Comparison of ENCODE assay signal across 8 mouse cellular contexts in the genomic region with DNA sequence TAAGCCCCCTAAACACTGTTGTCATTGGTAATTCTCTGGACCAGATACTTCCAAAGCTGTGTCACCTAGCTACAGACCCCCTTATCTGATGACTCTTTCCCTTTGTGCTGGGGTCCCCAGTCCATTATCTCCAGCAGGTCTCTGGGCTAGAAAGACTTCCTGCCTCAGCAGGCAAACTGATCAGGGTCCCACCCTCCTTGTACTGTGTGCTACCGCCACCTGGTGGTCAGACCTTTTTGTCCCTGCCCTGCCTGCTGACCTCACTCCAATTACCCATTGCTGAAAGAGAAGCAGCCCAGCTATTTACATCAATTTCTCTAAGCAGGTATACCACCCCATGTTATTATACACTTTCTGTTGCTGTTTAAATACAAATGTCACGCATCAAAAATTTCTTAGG. TPM values are rescaled to one million over a fixed set of nuclear protein-coding genes. Genes with fewer than 3 reads are reported as not detected.
A peak's percentile ranks its signal among the peaks of the same experiment; 100 is the strongest.
DNase-seq lines count a peak whose midpoint lies in the region; ATAC-seq and TF ChIP-seq lines count a peak whose summit lies in the region.

No protein-coding gene starts in this region.

- peaks cover 29% of the 10 kb centered on the region for H3K27me3 ChIP-seq in heart, embryonic 12.5 days (replicated peaks)
- H3K27me3 ChIP-seq in forebrain, embryonic 12.5 days = peaks cover 10% of the 10 kb centered on the region; the same call in 1 of the 2 replicates
- no peaks in the 10 kb centered on the region for H3K27me3 ChIP-seq in hindbrain, embryonic 12.5 days

- no peaks in the 10 kb centered on the region for H3K36me3 ChIP-seq in heart, embryonic 12.5 days
- H3K36me3 ChIP-seq in forebrain, embryonic 12.5 days (replicated peaks) = no peaks in the 10 kb centered on the region
- no peaks in the 10 kb centered on the region for H3K36me3 ChIP-seq in hindbrain, embryonic 12.5 days

- peak; percentile 91 for TF ChIP-seq CTCF in brain, embryonic 14.5 days (IDR thresholded peaks at IDR 0.05; ENCODE audit: borderline replicate concordance, extremely low read depth, insufficient read depth, insufficient read length)

- 3% methylated on average over 2 of the region's 2 CpGs for WGBS in heart, embryonic 12.5 days
- 9% methylated on average over 2 of the region's 2 CpGs for WGBS in forebrain, embryonic 12.5 days
- WGBS in hindbrain, embryonic 12.5 days = 6% methylated on average over 2 of the region's 2 CpGs

- no peak for ATAC-seq in heart, embryonic 12.5 days (ENCODE audit: insufficient number of reproducible peaks, low FRiP score)
- ATAC-seq in forebrain, embryonic 12.5 days (ENCODE audit: low FRiP score) = peak; percentile 75
- ATAC-seq in hindbrain, embryonic 12.5 days (ENCODE audit: low FRiP score) = peak; percentile 63
- peak; percentile 69 for ATAC-seq in megakaryocyte, adult 5-6 weeks (ENCODE audit: poor library complexity, severe bottlenecking)

- DNase-seq in heart, adult 11 months = peak; percentile 94
- peak; percentile 86 for DNase-seq in brain, embryonic 14.5 days (ENCODE audit: low read depth)
- peak; percentile 76 for DNase-seq in layer of hippocampus, postnatal 36 days
- DNase-seq in spleen, postnatal 10 days (ENCODE audit: low spot score in 2 of 2) = peak; percentile 23 to 70

- no peak overlapping the region for H3K4me3 ChIP-seq in heart, embryonic 12.5 days
- no peak overlapping the region for H3K4me3 ChIP-seq in forebrain, embryonic 12.5 days (replicated peaks)
- no peak overlapping the region for H3K4me3 ChIP-seq in hindbrain, embryonic 12.5 days

- H3K9ac ChIP-seq in heart, embryonic 12.5 days = no peak overlapping the region
- H3K9ac ChIP-seq in forebrain, embryonic 12.5 days = no peak overlapping the region
- no peak overlapping the region for H3K9ac ChIP-seq in hindbrain, embryonic 12.5 days

- H3K27ac ChIP-seq in heart, embryonic 12.5 days (ENCODE audit: poor library complexity, severe bottlenecking) = no peak overlapping the region
- H3K27ac ChIP-seq in forebrain, embryonic 12.5 days = no peak overlapping the region
- no peak overlapping the region for H3K27ac ChIP-seq in hindbrain, embryonic 12.5 days

- H3K9me3 ChIP-seq in heart, embryonic 12.5 days (replicated peaks) = no peaks in the 10 kb centered on the region
- H3K9me3 ChIP-seq in forebrain, embryonic 12.5 days = no peaks in the 10 kb centered on the region
- no peaks in the 10 kb centered on the region for H3K9me3 ChIP-seq in hindbrain, embryonic 12.5 days (replicated peaks)

- no peaks in the 10 kb centered on the region for H3K4me1 ChIP-seq in heart, embryonic 12.5 days (replicated peaks)
- H3K4me1 ChIP-seq in forebrain, embryonic 12.5 days = peaks cover 6% of the 10 kb centered on the region
- H3K4me1 ChIP-seq in hindbrain, embryonic 12.5 days = peaks cover 19% of the 10 kb centered on the region

- TF ChIP-seq POLR2A in brain, embryonic 14.5 days (IDR thresholded peaks at IDR 0.05; ENCODE audit: borderline replicate concordance, extremely low read depth, insufficient read depth, insufficient read length, poor library complexity, severe bottlenecking) = no peak

- no peak overlapping the region for H3K4me2 ChIP-seq in heart, embryonic 12.5 days
- no peak overlapping the region for H3K4me2 ChIP-seq in forebrain, embryonic 12.5 days
- no peak overlapping the region for H3K4me2 ChIP-seq in hindbrain, embryonic 12.5 days (replicated peaks)

RNA-seq across cellular contexts. Expression of a gene that starts 9.1 kb away (rescaled TPM):
- 1.3 and 2.0 TPM in 2 replicates for polyA plus RNA-seq in heart, embryonic 12.5 days (2016; fragmentation: Nextera tagmentation; extraction: Ambion mirVana)
- polyA plus RNA-seq in brain, embryonic 14.5 days (2012; rRNA removed) = 2.1 and 2.8 TPM in 2 replicates
- polyA plus RNA-seq in forebrain, embryonic 12.5 days (2016; fragmentation: Nextera tagmentation; extraction: Ambion mirVana) = 3.2 and 6.0 TPM in 2 replicates
- polyA plus RNA-seq in hindbrain, embryonic 12.5 days (2016; fragmentation: Nextera tagmentation; extraction: Ambion mirVana) = 2.0 and 4.0 TPM in 2 replicates
- 1 to 10 TPM; 2.6 to 3.4 TPM for total RNA-seq in layer of hippocampus, postnatal 36 days (2021)
- total RNA-seq in megakaryocyte, adult 5-6 weeks (2015) = not detected in 2 replicates
- total RNA-seq in megakaryocyte, adult 5-6 weeks (2017) = not detected in 2 replicates

RNA-seq across cellular contexts. Expression of a gene that starts 47.5 kb away (rescaled TPM):
- polyA plus RNA-seq in heart, embryonic 12.5 days (2016; fragmentation: Nextera tagmentation; extraction: Ambion mirVana) = 49.0 and 49.1 TPM in 2 replicates
- polyA plus RNA-seq in brain, embryonic 14.5 days (2012; rRNA removed) = 13.2 and 15.7 TPM in 2 replicates
- polyA plus RNA-seq in forebrain, embryonic 12.5 days (2016; fragmentation: Nextera tagmentation; extraction: Ambion mirVana) = 34.9 and 38.9 TPM in 2 replicates
- polyA plus RNA-seq in hindbrain, embryonic 12.5 days (2016; fragmentation: Nextera tagmentation; extraction: Ambion mirVana) = 47.1 and 52.4 TPM in 2 replicates
- 10 to 100 TPM; 39.2 to 40.3 TPM for total RNA-seq in layer of hippocampus, postnatal 36 days (2021)
- total RNA-seq in megakaryocyte, adult 5-6 weeks (2015) = 6.0 and 7.0 TPM in 2 replicates
- 8.3 and 10.1 TPM in 2 replicates for total RNA-seq in megakaryocyte, adult 5-6 weeks (2017)
